Comparison of ENCODE assay signal across 12 mouse cellular contexts in genomic region chr12:61826311-61826710, GRCm38 (mm10).
DNase-seq lines count a peak whose midpoint lies in the region; ATAC-seq lines count a peak whose summit lies in the region.
"Had no signal": no experiment of that assay in that cellular context is flagged by ENCODE, and none has a peak within 500 bp of the region (broad histone marks: within the 10 kb centered on the region; RNA-seq: fewer than 3 reads in every experiment).

No protein-coding gene starts in this region.

- no peaks in the 10 kb centered on the region for H3K36me3 ChIP-seq in hindbrain, embryonic 11.5 days (ENCODE audit: control insufficient read depth, insufficient read depth, low read length)
- no peaks in the 10 kb centered on the region for H3K36me3 ChIP-seq in hindbrain, embryonic 10.5 days
- no peaks in the 10 kb centered on the region for H3K36me3 ChIP-seq in midbrain, embryonic 14.5 days (ENCODE audit: control insufficient read depth, insufficient read depth, low read length)
- no peaks in the 10 kb centered on the region for H3K36me3 ChIP-seq in midbrain, embryonic 16.5 days (ENCODE audit: control insufficient read depth, insufficient read depth, low read length)
- H3K36me3 ChIP-seq: kidney, embryonic 15.5 days had no signal

- H3K9ac ChIP-seq in hindbrain, embryonic 11.5 days (ENCODE audit: low read depth, low read length), result no peak overlapping the region
- no peak overlapping the region for H3K9ac ChIP-seq in midbrain, embryonic 14.5 days (replicated peaks; ENCODE audit: low read length)
- H3K9ac ChIP-seq in midbrain, embryonic 16.5 days (ENCODE audit: low read depth, low read length), result no peak overlapping the region
- H3K9ac ChIP-seq: kidney, embryonic 15.5 days had no signal

- H3K9me3 ChIP-seq in hindbrain, embryonic 11.5 days (ENCODE audit: control insufficient read depth, low read length), result no peaks in the 10 kb centered on the region
- no peaks in the 10 kb centered on the region for H3K9me3 ChIP-seq in hindbrain, embryonic 10.5 days
- no peaks in the 10 kb centered on the region for H3K9me3 ChIP-seq in midbrain, embryonic 14.5 days (ENCODE audit: control insufficient read depth, low read length)
- H3K9me3 ChIP-seq in midbrain, embryonic 16.5 days (replicated peaks; ENCODE audit: control insufficient read depth, low read length, poor library complexity, severe bottlenecking), result no peaks in the 10 kb centered on the region
- H3K9me3 ChIP-seq: kidney, embryonic 15.5 days; megakaryocyte, embryonic 14.5 days had no signal

- no peaks in the 10 kb centered on the region for H3K4me1 ChIP-seq in hindbrain, embryonic 11.5 days (replicated peaks; ENCODE audit: control insufficient read depth, insufficient read depth, low read length)
- no peaks in the 10 kb centered on the region for H3K4me1 ChIP-seq in hindbrain, embryonic 10.5 days (replicated peaks)
- H3K4me1 ChIP-seq in midbrain, embryonic 14.5 days (ENCODE audit: control insufficient read depth, insufficient read depth, low read length), result no peaks in the 10 kb centered on the region
- no peaks in the 10 kb centered on the region for H3K4me1 ChIP-seq in midbrain, embryonic 16.5 days (ENCODE audit: control insufficient read depth, insufficient read depth, low read length)
- H3K4me1 ChIP-seq: kidney, embryonic 15.5 days; megakaryocyte, embryonic 14.5 days had no signal

- H3K27me3 ChIP-seq in hindbrain, embryonic 11.5 days (ENCODE audit: control insufficient read depth, insufficient read depth, low read length), result no peaks in the 10 kb centered on the region
- no peaks in the 10 kb centered on the region for H3K27me3 ChIP-seq in hindbrain, embryonic 10.5 days (ENCODE audit: insufficient read depth, poor library complexity, severe bottlenecking)
- no peaks in the 10 kb centered on the region for H3K27me3 ChIP-seq in midbrain, embryonic 14.5 days (ENCODE audit: control insufficient read depth, insufficient read depth, low read length)
- no peaks in the 10 kb centered on the region for H3K27me3 ChIP-seq in midbrain, embryonic 16.5 days (ENCODE audit: control insufficient read depth, insufficient read depth, low read depth, low read length)
- H3K27me3 ChIP-seq: kidney, embryonic 15.5 days; megakaryocyte, embryonic 14.5 days had no signal

- WGBS in hindbrain, embryonic 11.5 days, result 29% methylated on average over 1 of the region's 1 CpGs
- WGBS in hindbrain, embryonic 10.5 days, result 8% methylated on average over 1 of the region's 1 CpGs
- WGBS in midbrain, embryonic 14.5 days, result 15% methylated on average over 1 of the region's 1 CpGs
- WGBS in midbrain, embryonic 16.5 days, result 10% methylated on average over 1 of the region's 1 CpGs

- peak; percentile 8 for DNase-seq in hindbrain, embryonic 11.5 days (ENCODE audit: low spot score)
- no peak for DNase-seq in hindbrain, embryonic 10.5 days (ENCODE audit: low spot score)
- peak; percentile 52 for DNase-seq in midbrain, embryonic 14.5 days
- DNase-seq in ZHBTc4 (ENCODE audit: low read depth, low spot score) (peak; percentile 27), MN1 (ENCODE audit: low spot score) (no peak)
- DNase-seq in retina, postnatal 1 day, result peak; percentile 7
- no peak for DNase-seq in right cerebral cortex, postnatal 4 days
- DNase-seq: heart, postnatal 4 days; thymus, postnatal 36 days had no signal

- no peak overlapping the region for H3K4me3 ChIP-seq in hindbrain, embryonic 11.5 days (ENCODE audit: low read depth, low read length)
- H3K4me3 ChIP-seq in hindbrain, embryonic 10.5 days, result no peak overlapping the region
- no peak overlapping the region for H3K4me3 ChIP-seq in midbrain, embryonic 14.5 days (replicated peaks; ENCODE audit: low read depth, low read length)
- H3K4me3 ChIP-seq in midbrain, embryonic 16.5 days (ENCODE audit: low read depth, low read length), result no peak overlapping the region
- H3K4me3 ChIP-seq: kidney, embryonic 15.5 days; megakaryocyte, embryonic 14.5 days had no signal

- no peak overlapping the region for H3K4me2 ChIP-seq in hindbrain, embryonic 11.5 days (replicated peaks; ENCODE audit: low read depth, low read length)
- no peak overlapping the region for H3K4me2 ChIP-seq in midbrain, embryonic 14.5 days (ENCODE audit: low read length)
- no peak overlapping the region for H3K4me2 ChIP-seq in midbrain, embryonic 16.5 days (ENCODE audit: low read length)
- H3K4me2 ChIP-seq: kidney, embryonic 15.5 days had no signal

- no peak for ATAC-seq in hindbrain, embryonic 11.5 days (ENCODE audit: low FRiP score)
- ATAC-seq in midbrain, embryonic 14.5 days (ENCODE audit: low FRiP score, low TSS enrichment), result no peak
- ATAC-seq in midbrain, embryonic 16.5 days, result no peak

- no peak overlapping the region for H3K27ac ChIP-seq in hindbrain, embryonic 11.5 days (ENCODE audit: low read depth, low read length)
- H3K27ac ChIP-seq in hindbrain, embryonic 10.5 days, result no peak overlapping the region
- H3K27ac ChIP-seq in midbrain, embryonic 14.5 days (replicated peaks; ENCODE audit: low read depth, low read length), result no peak overlapping the region
- no peak overlapping the region for H3K27ac ChIP-seq in midbrain, embryonic 16.5 days (ENCODE audit: low read length)
- H3K27ac ChIP-seq: kidney, embryonic 15.5 days had no signal

Comparison
In these comparisons a context has a peak if more than half of its experiments do, and no peak if none do; other contexts are left out.
1. DNase-seq: peak in hindbrain, embryonic 11.5 days (single experiment), midbrain, embryonic 14.5 days (single experiment), ZHBTc4 (single experiment) and retina, postnatal 1 day (single experiment); none in hindbrain, embryonic 10.5 days (single experiment), right cerebral cortex, postnatal 4 days (single experiment) and MN1 (single experiment).